Mouse (Mus musculus) gastrocnemius, adult 8-10 months (tissue): ENCODE measurements around the gene Uba6. TPM values are rescaled to one million over a fixed set of nuclear protein-coding genes. Genes with fewer than 3 reads are reported as not detected.

Experiments
- DNase-seq, 2 experiments: peaks; one replicate each; pipeline ENCODE4 v3.0.0; 2022; ENCODE audit warnings: low spot score in 2 of 2
- total RNA-seq, 4 experiments: library from RNA; stranded (reverse); gene quantifications; 2 replicates each; pipeline ENCODE4 v1.2.4; 2022

Uba6 gene
- 1 to 10 TPM; 4.5 to 5.9 (median 4.9) TPM for total RNA-seq

- peak; percentile 96 to 97 for DNase-seq
Measured at GRCm38 (mm10) chr5:86172449-86173161, at the start of gene Uba6. Gene Uba6, minus strand, starts transcription at chr5:86172803.

DNA sequence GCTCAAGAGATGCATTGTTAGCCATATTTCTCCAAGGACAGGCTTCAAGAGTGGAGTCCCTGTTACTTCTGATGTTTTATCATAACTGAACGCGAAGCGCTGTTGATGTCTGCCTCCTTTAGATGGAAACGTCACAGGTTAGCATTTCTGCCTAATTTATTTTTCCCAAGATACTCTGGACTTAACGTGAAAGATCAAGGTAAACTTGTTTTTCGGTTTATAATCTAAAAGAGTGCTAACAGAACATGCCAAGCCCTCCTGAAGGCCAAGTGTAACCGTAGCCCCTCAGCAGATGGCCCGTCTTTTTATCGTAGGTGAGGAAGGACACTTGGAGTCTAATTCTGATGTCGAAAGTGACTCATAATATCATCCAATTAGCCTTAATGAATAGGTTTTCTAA is 25.2 kb upstream of the Uba6 start, which contains the start of gene Gnrhr:
Gene Gnrhr (minus strand): TSS at position 101 of the 400 bp plus-strand sequence.
- no peak for DNase-seq

- DNase-seq, result no peak
Measured at GRCm38 (mm10) chr5:86191356-86191755, 18.8 kb upstream of the Uba6 start.

DNA sequence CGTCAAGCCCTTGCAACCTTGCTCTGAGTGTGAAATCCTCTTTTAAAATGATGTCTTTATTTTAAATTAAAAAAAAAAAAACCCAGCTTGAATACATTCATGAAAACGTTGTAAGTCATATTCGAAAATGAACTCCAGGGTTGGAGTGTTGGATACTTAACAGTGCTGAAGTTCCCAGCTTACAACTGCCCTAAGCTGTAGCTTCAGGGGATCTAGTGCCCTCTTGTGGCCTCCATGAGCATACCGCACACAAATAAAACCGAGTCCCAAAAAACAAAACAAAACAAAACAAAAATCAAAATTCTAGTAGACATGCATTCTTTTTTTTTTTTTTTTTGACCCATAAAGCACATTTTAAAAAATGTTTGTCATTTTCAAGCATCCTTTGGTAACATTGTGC is 18.2 kb upstream of the Uba6 start:
- DNase-seq, result no peak

DNA sequence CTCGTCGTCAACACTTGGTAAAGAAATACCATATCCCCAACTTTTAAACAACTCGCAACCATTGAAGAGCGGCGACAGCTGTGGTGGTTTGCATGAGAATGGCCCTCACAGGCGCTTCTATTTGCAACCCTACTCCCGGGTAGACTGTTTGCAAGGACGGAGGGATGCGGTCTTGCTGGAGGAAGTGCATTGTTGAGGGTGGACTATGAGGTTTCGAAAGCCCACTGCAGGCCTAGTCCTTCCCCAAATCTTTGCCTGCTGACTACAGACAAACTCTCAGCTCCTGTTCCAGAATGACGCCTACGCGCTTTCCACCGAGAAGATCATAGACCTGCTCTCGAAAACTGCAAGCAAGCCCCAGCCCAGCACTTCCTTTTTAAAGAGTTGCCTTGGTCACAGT is 17.7 kb upstream of the Uba6 start:
- no peak for DNase-seq

DNA sequence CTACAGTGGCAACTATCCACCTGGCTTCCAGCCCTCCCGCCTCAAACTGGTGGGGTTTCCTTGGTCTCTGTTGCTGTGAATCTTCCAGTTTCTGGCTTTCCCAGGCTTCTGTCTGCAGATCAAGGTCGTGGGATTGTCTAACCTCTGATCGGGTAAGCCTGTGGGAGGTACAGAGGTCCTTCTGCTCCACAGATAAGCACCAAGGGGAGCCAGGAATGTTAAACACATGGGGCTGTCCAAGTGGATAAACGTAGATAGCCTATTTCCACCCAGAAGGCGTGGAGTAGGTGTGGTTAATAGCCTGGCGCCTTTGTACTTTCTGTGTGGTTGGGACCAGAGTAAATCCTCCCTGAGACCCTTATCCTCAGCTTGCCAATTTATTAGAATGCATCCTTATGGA is 14.8 kb upstream of the Uba6 start:
- no peak for DNase-seq

DNA sequence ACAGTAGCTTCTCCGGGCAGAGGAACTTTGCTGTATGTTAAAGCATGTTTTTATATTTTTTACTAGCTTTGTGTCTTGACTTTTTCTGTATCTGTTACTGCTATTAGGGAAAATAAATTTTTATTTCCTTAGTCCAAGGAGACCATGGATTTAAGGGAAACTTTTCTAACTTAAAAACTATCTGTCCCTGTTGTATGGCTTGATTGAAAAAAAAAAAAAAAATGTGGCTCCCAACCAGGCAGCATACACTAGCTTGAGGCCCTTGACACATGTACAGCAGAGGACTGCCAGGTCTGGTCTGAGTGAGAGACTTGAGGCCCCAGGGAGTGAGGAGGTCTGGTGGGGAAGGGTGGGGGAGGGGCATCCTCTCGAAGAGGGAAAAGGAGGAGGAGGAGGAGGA is 1.2 kb upstream of the Uba6 start:
- no peak for DNase-seq

- DNase-seq, result no peak
Measured at GRCm38 (mm10) chr5:86172088-86172448, 535 bp downstream of the Uba6 start.

GRCm38 (mm10) chr5:86129828-86130227 is 42.8 kb downstream of the Uba6 start:
- no peak for DNase-seq

DNA sequence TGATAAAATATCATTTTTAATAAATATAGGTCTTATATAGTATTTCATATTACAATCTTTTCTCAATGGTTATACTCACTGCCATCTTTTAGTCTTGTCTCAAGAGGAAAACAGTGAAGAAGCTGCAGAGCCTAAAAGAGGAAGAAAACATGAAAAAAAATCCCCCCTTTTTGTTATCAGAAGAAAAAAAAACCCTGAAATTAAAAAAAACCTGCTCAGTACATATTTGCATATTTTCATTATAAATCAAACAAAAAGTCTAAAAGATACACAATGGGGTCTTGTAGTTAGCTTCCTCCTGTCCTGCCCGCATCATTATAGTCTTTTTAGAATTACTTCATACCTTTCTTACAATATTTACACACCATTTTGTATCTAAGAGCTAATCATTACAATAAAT is 43.9 kb downstream of the Uba6 start:
- DNase-seq, result no peak

DNA sequence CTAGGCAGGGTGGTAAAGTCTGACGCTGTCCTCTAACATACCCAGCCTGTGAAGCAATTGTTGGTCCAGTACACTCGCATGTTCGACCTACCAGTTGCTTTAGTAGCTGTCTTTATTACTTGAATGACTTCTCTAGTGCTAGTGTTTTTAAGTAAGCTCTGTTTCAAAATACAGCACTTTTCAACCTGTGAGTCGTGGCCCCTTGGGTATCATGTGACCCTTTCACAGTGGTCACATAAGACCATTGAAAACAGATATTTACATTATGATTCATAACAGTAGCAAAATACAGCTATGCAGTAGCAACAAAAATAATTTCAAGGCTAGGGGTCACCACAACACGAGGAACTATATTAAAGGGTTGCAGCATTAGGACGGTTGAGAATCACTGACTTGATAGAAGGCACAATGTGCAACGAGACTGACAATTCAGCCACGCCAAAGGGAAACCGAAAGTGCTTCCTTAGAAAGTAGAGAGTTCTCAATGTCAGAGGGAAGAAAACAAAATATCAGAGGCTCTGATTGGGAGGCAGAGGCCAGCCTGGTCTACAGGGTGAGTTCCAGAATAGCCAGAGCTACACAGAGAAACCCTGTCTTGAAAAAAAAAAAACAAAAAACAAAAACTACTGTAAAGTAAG is 54.0 kb downstream of the Uba6 start:
- DNase-seq, result no peak

GRCm38 (mm10) chr5:86113997-86114396 is 58.6 kb downstream of the Uba6 start:
- DNase-seq, result no peak

DNA sequence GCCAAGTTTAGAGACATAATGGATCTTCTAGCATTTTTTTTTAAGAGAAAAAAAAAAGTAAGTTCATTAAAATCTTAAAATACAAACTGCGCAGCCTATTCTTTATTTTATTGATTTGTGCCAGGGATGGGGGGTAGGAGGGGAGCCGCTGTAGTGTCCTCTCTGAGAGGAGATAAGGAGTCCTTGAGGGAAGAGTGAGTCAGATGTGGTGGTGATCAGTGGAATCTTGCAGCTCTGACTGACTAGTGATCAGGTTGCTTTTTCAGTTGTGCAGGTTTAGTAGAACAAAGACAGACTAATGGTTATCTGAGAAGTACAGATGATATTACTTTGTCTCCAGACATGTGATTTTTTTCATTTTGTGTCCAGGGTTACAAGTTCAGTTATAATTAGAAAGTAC is 59.6 kb downstream of the Uba6 start:
- DNase-seq, result no peak

- no peak for DNase-seq
Measured at GRCm38 (mm10) chr5:86111074-86111473, 61.5 kb downstream of the Uba6 start.

- DNase-seq, result no peak
Measured at GRCm38 (mm10) chr5:86106610-86107009, 66.0 kb downstream of the Uba6 start.

GRCm38 (mm10) chr5:86102176-86102575 is 70.4 kb downstream of the Uba6 start:
- DNase-seq, result no peak

DNA sequence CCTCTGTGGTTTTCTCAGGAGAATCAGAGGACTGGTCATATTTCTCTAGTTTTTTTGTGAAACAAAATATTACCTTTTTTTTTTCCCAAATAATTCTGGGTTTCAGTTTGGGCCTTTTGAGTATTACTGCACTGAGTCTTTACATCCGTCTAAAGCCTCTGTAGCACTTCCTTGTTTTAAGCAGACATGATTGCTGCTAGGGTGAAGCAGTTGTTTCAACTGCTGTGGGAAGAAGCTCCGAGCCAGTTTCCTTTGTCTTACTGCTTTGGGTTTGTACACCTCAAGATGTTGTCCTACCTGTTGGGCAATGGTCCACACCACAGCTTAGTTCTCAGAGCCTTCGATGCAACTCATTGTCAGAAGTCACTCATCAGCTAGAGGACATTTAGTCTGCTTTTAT is 72.0 kb downstream of the Uba6 start:
- no peak for DNase-seq

- no peak for DNase-seq
Measured at GRCm38 (mm10) chr5:86098988-86099387, 73.6 kb downstream of the Uba6 start.

DNA sequence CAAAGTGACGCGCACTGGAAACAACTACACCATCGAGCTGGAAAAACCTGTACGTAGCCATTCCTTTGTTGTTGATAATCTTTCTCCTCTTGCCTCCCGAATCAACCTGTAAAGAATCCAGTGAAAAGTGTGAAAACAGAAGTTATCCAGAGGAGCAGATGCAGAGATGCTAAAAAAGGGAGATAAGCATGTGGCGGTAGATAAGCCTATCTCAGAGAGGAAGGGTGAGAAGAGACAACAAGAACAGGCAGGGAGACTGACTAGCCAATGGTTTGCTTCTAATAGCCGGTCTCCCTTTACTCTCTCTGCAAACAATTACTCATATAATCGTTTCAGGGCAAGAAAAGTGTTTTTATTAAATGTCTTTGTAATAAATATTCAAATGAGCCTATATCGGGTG is 77.8 kb downstream of the Uba6 start:
- DNase-seq, result no peak

- no peak for DNase-seq
Measured at GRCm38 (mm10) chr5:86086751-86087150, 85.9 kb downstream of the Uba6 start.

GRCm38 (mm10) chr5:86084979-86085378 is 87.6 kb downstream of the Uba6 start:
- no peak for DNase-seq

- no peak for DNase-seq
Measured at GRCm38 (mm10) chr5:86083987-86084386, 88.6 kb downstream of the Uba6 start.

DNA sequence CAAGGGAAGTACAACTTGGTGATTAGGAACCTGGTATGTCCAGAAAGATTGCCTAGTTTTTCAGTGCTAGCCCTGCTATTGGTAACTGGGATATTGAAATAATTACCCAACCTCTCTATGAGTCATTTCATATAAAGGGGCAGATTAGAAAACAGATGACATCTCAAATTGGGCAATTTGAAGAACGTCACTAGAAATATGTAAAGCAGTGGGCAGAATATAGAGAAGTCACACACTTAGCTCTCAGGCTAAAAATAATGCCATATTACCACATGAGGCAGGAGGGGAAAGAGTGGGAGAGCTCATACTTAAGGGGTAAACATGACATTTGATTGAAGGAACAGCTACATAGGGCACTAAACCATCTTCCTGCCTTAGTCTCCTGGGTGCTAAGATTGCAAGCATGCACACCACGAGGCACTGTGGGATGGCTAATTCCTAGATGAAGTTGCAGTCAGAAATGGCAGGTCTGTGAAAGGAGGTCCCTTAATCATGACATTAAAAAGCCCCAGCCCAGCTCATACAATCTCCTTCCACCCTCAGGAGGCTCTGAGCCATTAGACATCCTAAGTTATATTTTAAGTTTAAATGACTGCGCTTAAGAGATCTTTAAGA is 93.8 kb downstream of the Uba6 start:
- DNase-seq, result no peak
